Mouse (Mus musculus) forelimb bud, embryonic 11.5 days (tissue): Measurements from ENCODE around the gene Ssmem1.
A peak's percentile ranks its signal among the peaks of the same experiment; 100 is the strongest.

Source experiments
- DNase-seq: peaks from one replicate; pipeline ENCODE4 v3.0.0-alpha.2; 2012; ENCODE audit warnings: low read depth, low spot score

The Ssmem1 gene

DNA sequence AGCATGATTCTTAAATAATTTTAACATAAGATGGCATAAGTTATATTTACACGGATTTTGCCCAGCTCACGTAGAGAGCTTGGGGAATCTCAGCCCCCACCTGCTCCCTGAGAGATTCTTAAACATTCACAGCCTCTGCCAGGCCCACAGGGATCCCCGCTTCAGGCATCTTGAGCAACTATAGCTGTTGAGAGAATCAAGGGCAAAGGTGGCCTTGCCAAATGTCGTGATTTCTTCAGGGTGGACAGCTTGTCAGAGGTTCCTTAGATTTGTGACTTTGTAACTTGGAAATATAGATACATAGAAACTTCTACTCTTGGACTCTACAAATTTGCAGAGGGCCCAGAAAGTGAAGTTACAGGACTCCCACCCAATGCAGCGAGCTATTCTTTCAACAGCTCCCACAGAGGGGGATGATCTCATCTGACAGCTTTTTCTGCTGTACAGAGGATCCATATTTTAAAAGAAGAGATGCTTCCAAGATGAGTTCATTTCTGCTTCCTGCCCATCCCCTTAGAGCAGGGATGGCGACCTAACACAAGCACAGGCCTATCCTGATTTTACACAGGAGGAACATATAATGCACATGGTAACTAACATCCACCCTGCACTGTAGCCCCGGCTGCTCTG is 43.8 kb downstream of the Ssmem1 start:
- no peak for DNase-seq

DNA sequence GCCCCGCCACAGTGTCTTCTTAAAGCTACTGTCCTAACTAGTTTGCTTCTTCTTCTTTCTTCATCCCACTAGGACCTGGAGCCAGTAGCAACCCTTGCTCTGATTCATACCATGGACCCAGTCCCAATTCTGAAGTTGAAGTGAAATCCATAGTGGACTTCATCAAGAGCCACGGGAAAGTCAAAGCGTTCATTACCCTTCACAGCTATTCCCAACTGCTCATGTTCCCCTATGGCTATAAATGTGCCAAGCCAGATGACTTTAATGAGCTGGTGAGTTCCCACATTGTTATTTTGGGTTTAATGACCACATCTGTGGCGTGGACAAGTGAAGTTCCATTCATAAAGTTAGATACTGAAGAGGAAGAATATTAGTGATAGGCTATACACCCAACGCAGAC is 44.4 kb downstream of the Ssmem1 start:
- peak; percentile 59 for DNase-seq

- no peak for DNase-seq
These were observed 45.0 kb downstream of the Ssmem1 start for GRCm38 (mm10) chr6:30554621-30555170.

DNA sequence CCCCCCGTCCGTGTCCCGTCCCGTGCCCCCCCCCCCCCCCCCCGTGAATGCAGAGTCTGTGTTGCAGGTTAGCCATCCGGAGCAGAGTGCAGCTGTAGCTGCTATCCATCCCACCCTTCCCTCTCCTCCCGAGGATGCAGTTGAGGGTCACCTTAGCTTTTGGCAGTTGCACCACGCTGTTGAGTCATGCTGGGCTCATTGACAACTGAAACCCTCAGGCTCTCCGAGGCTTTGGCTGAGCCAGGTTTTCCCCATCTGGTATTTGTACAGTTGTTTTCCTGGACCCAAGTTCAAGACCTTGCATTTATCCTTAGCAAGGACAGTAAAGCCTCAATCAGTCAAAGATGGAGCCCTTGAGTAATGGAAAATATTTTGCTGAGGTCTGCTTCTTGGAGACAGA is 46.4 kb downstream of the Ssmem1 start:
- DNase-seq, result no peak

DNA sequence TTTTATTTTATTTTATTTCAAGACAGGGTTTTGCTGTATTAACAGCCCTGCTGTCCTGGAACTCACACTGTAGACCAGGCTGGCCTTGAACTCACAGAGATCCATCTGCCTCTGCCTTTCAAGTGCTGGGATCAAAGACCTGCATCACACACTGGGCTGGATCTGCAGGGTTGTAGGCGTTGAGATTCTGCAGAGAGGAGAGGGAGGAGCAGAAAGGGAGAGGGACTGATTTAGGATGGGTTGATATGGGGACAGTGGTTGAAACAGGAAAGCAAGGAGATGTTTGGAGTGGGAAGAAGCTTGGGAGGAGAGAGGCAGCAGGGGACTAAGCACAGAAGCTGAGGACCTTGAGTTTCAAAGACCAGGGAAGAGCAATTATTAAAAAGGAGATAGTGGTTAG is 50.1 kb downstream of the Ssmem1 start:
- DNase-seq, result no peak

DNA sequence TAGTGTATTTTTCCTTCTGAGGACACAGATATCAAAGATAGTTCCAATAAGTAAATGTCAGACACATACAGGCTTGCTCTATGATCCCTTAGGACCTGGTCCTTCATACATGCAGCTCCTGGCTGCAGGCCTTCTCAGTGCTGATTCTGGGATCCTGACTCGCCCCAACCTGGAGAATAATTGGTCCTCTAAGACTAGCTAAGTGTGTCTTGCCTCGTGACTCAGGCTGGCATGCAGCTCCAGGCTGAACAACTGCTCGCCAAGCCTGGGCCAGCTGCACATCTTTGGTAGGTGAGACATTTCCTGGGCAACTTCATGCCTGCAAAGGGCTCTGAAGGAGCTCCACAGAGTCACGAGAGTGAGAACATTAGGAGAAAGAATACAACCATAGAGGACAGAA is 52.5 kb downstream of the Ssmem1 start:
- DNase-seq, result no peak

DNA sequence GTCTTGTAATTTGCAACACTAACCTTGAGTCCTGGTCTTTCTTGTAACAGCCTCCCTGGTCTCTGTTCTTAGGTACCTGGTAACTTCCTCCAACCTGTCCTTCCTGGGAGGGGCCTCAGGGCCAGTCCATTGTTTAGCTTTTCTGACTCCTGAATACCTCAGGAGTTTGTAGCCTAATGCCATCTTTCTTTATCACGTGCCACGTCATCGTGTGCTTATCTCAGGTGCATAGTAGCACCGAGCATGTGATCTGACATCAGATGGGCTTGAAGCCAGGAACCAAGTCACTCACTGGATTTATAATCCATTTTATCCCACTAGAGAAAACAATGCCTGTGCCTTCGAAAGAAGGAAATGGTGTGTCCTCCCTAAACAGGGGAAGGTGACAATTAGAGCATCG is 53.9 kb downstream of the Ssmem1 start:
- DNase-seq, result no peak

GRCm38 (mm10) chr6:30564051-30564450 is 54.4 kb downstream of the Ssmem1 start:
- DNase-seq, result no peak

DNA sequence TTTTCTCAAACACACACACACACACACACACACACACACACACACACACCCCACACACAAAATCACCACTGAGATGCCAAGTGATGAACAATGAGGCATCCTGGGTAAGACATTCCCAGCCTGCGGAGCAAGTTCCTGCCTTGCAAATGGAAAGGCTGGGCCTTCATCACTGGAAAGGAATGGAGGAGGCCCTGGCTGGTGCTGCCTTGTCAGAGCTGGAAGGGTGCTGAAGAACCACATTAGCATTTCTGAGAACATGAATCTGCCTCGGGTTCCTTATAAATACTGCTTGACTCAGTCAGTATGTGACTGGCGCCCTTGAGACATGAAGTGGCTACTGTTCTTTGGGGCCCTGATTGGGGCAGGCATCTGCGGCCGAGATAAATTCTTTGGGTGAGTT is 58.4 kb downstream of the Ssmem1 start, which contains the start of gene Cpa4:
Cpa4 (plus strand) TSS at position 301 of the 400 bp plus-strand sequence.
- no peak for DNase-seq

GRCm38 (mm10) chr6:30569331-30569730 is 59.7 kb downstream of the Ssmem1 start:
- no peak for DNase-seq
